Mouse (Mus musculus) cortical plate, adult 2 months (tissue): Measurements from ENCODE around the gene Fam107a. TPM values are rescaled to one million over a fixed set of nuclear protein-coding genes. Genes with fewer than 3 reads are reported as not detected.
"Not testable (repeated sequence)": the region's sequence is repeated elsewhere in the genome, so short reads cannot be mapped to it uniquely, and the experiment has no call there.

Source experiments
- H3K27ac ChIP-seq: fragments of 200-500 bp; 2 replicates; pipeline ENCODE4 v1.5.1; 2012; ENCODE audit warnings: low read length, control low read depth, inconsistent platforms; ENCODE audit not compliant: insufficient read depth
- H3K4me1 ChIP-seq: fragments of 200-500 bp; 2 replicates; pipeline ENCODE4 v1.6.1; 2011; ENCODE audit warnings: low read length; ENCODE audit not compliant: control insufficient read depth, insufficient read depth
- H3K4me3 ChIP-seq: fragments of 200-500 bp; 2 replicates; pipeline ENCODE4 v1.5.1; 2011; ENCODE audit warnings: mild to moderate bottlenecking, low read length, control low read depth; ENCODE audit not compliant: insufficient read depth
- CTCF ChIP-seq: fragments of 200-500 bp; IDR thresholded peaks from 2 replicates; pipeline ENCODE4 v1.5.1; 2011; ENCODE audit warnings: mild to moderate bottlenecking, control low read depth, low read length; ENCODE audit not compliant: insufficient read depth; ENCODE audit errors: extremely low read depth
- POLR2A ChIP-seq: fragments of 200-500 bp; IDR thresholded peaks from 2 replicates; pipeline ENCODE4 v1.6.1; 2011; ENCODE audit warnings: mild to moderate bottlenecking, low read length, control low read depth; ENCODE audit not compliant: insufficient read depth; ENCODE audit errors: extremely low read depth
- polyA plus RNA-seq: library from polyadenylated mRNA; depleted of rRNA; stranded (reverse); fragments of >200 nt; gene quantifications from 2 replicates; pipeline ENCODE4 v1.2.3, GENCODE M21; 2012

Fam107a gene
- polyA plus RNA-seq, 1 experiment: 498 TPM

- TF ChIP-seq POLR2A: no peak
- TF ChIP-seq CTCF: peak; percentile 47
- Histone ChIP-seq H3K4me1 (no peaks in the 10 kb centered on the region), H3K27ac (no peak overlapping the region), H3K4me3 (no peak overlapping the region)
Measured at GRCm38 (mm10) chr14:8300281-8300680, 17.5 kb downstream of the Fam107a start.

GRCm38 (mm10) chr14:8297889-8298293 is 19.9 kb downstream of the Fam107a start:
- Histone ChIP-seq H3K4me3 (no peak overlapping the region), H3K4me1 (no peaks in the 10 kb centered on the region), H3K27ac (no peak overlapping the region)
- no peak for TF ChIP-seq POLR2A
- TF ChIP-seq CTCF: no peak

GRCm38 (mm10) chr14:8294257-8294656 is 23.6 kb downstream of the Fam107a start:
- H3K27ac ChIP-seq: no peak overlapping the region
- TF ChIP-seq POLR2A (no peak), CTCF (no peak)
- H3K4me1 ChIP-seq: no peaks in the 10 kb centered on the region
- H3K4me3 ChIP-seq: no peak overlapping the region

- not testable (repeated sequence) for H3K4me1 ChIP-seq, H3K27ac ChIP-seq, H3K4me3 ChIP-seq
Measured at GRCm38 (mm10) chr14:8286595-8286994, 31.2 kb downstream of the Fam107a start.

- no peak overlapping the region for H3K4me3 ChIP-seq
- H3K4me1 ChIP-seq: no peaks in the 10 kb centered on the region
- TF ChIP-seq POLR2A (no peak), CTCF (no peak)
- H3K27ac ChIP-seq: no peak overlapping the region
Measured at GRCm38 (mm10) chr14:8283784-8284183, 34.0 kb downstream of the Fam107a start.

GRCm38 (mm10) chr14:8271281-8271680 is 46.5 kb downstream of the Fam107a start:
- H3K27ac ChIP-seq, H3K4me3 ChIP-seq, H3K4me1 ChIP-seq: not testable (repeated sequence)

- no peak overlapping the region for H3K4me3 ChIP-seq
Measured at GRCm38 (mm10) chr14:8264378-8264777, 53.4 kb downstream of the Fam107a start.

GRCm38 (mm10) chr14:8262242-8262641 is 55.6 kb downstream of the Fam107a start:
- no peaks in the 10 kb centered on the region for H3K4me1 ChIP-seq
- no peak overlapping the region for H3K27ac ChIP-seq
- no peak overlapping the region for H3K4me3 ChIP-seq
- no peak for TF ChIP-seq POLR2A
- no peak for TF ChIP-seq CTCF

More at GRCm38 (mm10) chr14:8264378-8264777, 53.4 kb downstream of the Fam107a start:
- H3K4me1 ChIP-seq: no peaks in the 10 kb centered on the region
- TF ChIP-seq CTCF (no peak), POLR2A (no peak)
- H3K27ac ChIP-seq: no peak overlapping the region

- no peak for TF ChIP-seq POLR2A
- no peak for TF ChIP-seq CTCF
- Histone ChIP-seq H3K4me1 (no peaks in the 10 kb centered on the region), H3K4me3 (no peak overlapping the region), H3K27ac (no peak overlapping the region)
Measured at GRCm38 (mm10) chr14:8260214-8260613, 57.6 kb downstream of the Fam107a start.

GRCm38 (mm10) chr14:8259166-8259565 is 58.7 kb downstream of the Fam107a start, which contains the start of gene Acox2:
TSS of gene Acox2 (minus strand) at chr14:8259353.
- no peaks in the 10 kb centered on the region for H3K4me1 ChIP-seq
- H3K4me3 ChIP-seq: no peak within 1 kb of the TSS
- no peak within 1 kb of the TSS for H3K27ac ChIP-seq
- TF ChIP-seq CTCF (no peak), POLR2A (no peak)

- TF ChIP-seq POLR2A (no peak), CTCF (no peak)
- no peak overlapping the region for H3K27ac ChIP-seq
- no peaks in the 10 kb centered on the region for H3K4me1 ChIP-seq
- no peak overlapping the region for H3K4me3 ChIP-seq
Measured at GRCm38 (mm10) chr14:8258752-8259151, 59.1 kb downstream of the Fam107a start.
